Mouse (Mus musculus) limb, embryonic 10.5 days (tissue): Measurements from ENCODE around the gene Chdh. TPM values are rescaled to one million over a fixed set of nuclear protein-coding genes. Genes with fewer than 3 reads are reported as not detected.

Experiments
- DNase-seq: peaks from one replicate; pipeline ENCODE4 v3.0.0-alpha.2; 2017; ENCODE audit warnings: low spot score
- H3K27ac ChIP-seq: fragments of 300-500 bp; sonication (generic); 2 replicates; pipeline ENCODE4 v1.5.1; 2016; ENCODE audit warnings: mild to moderate bottlenecking
- H3K27me3 ChIP-seq: fragments of 300-500 bp; sonication (generic); 2 replicates; pipeline ENCODE4 v1.6.1; 2016; ENCODE audit warnings: low read depth, mild to moderate bottlenecking; ENCODE audit not compliant: poor library complexity, severe bottlenecking
- H3K36me3 ChIP-seq: fragments of 300-500 bp; sonication (generic); 2 replicates; pipeline ENCODE4 v1.6.1; 2016; ENCODE audit warnings: mild to moderate bottlenecking, moderate library complexity
- H3K4me1 ChIP-seq: fragments of 300-500 bp; sonication (generic); 2 replicates; pipeline ENCODE4 v1.6.1; 2016
- H3K4me3 ChIP-seq: fragments of 300-500 bp; sonication (generic); 2 replicates; pipeline ENCODE4 v1.5.1; 2016; ENCODE audit warnings: mild to moderate bottlenecking, moderate library complexity
- H3K9me3 ChIP-seq: fragments of 300-500 bp; sonication (generic); replicated peaks from 2 replicates; pipeline ENCODE4 v1.6.1; 2016; ENCODE audit warnings: mild to moderate bottlenecking
- WGBS: fragments of 180-500 bp; shearing (Covaris S2); methylation state at CpG from one replicate; pipeline ENCODE4 v1.1.7; 2016; 5-methylcytosine and 5-hydroxymethylcytosine counted together
- polyA plus RNA-seq: library from polyadenylated mRNA; unstranded; fragments of >200 nt; fragmentation: Nextera tagmentation; extraction: Ambion mirVana; gene quantifications from 2 replicates; pipeline ENCODE4 v1.2.1, GENCODE M21; 2016

Chdh gene
- polyA plus RNA-seq, 1 experiment from 2014 or later = 0.05 TPM

GRCm38 (mm10) chr14:30045704-30046220, 36.9 kb downstream of the Chdh start:
- Histone ChIP-seq H3K27ac (no peak overlapping the region), H3K9me3 (no peaks in the 10 kb centered on the region), H3K36me3 (no peaks in the 10 kb centered on the region), H3K27me3 (no peaks in the 10 kb centered on the region), H3K4me1 (no peaks in the 10 kb centered on the region), H3K4me3 (no peak overlapping the region)
- DNase-seq = no peak
- 87% methylated on average over 8 of the region's 8 CpGs for WGBS

- Histone ChIP-seq H3K36me3 (no peaks in the 10 kb centered on the region), H3K4me3 (no peak overlapping the region), H3K27me3 (no peaks in the 10 kb centered on the region), H3K4me1 (no peaks in the 10 kb centered on the region), H3K27ac (no peak overlapping the region), H3K9me3 (no peaks in the 10 kb centered on the region)
- no peak for DNase-seq
- WGBS = 94% methylated on average over 4 of the region's 4 CpGs
Observed at GRCm38 (mm10) chr14:30046976-30047375, 38.2 kb downstream of the Chdh start.

- Histone ChIP-seq H3K36me3 (no peaks in the 10 kb centered on the region), H3K27me3 (no peaks in the 10 kb centered on the region), H3K27ac (no peak overlapping the region), H3K9me3 (no peaks in the 10 kb centered on the region), H3K4me1 (no peaks in the 10 kb centered on the region), H3K4me3 (no peak overlapping the region)
- no peak for DNase-seq
- WGBS = 84% methylated on average over 3 of the region's 3 CpGs
Observed at GRCm38 (mm10) chr14:30048049-30048448, 39.2 kb downstream of the Chdh start.

- 93% methylated on average over 8 of the region's 8 CpGs for WGBS
Observed at GRCm38 (mm10) chr14:30050280-30050679, 41.5 kb downstream of the Chdh start.

GRCm38 (mm10) chr14:30054922-30055321, 46.1 kb downstream of the Chdh start:
- H3K9me3 ChIP-seq = no peaks in the 10 kb centered on the region
- 81% methylated on average over 7 of the region's 7 CpGs for WGBS
- no peaks in the 10 kb centered on the region for H3K27me3 ChIP-seq
- H3K4me1 ChIP-seq = no peaks in the 10 kb centered on the region
- H3K27ac ChIP-seq = no peak overlapping the region
- no peaks in the 10 kb centered on the region for H3K36me3 ChIP-seq
- no peak for DNase-seq
- H3K4me3 ChIP-seq = no peak overlapping the region

More at GRCm38 (mm10) chr14:30050280-30050679, 41.5 kb downstream of the Chdh start:
- Histone ChIP-seq H3K27me3 (no peaks in the 10 kb centered on the region), H3K9me3 (no peaks in the 10 kb centered on the region), H3K4me3 (no peak overlapping the region), H3K4me1 (no peaks in the 10 kb centered on the region), H3K36me3 (no peaks in the 10 kb centered on the region), H3K27ac (no peak overlapping the region)
- no peak for DNase-seq

- no peaks in the 10 kb centered on the region for H3K9me3 ChIP-seq
- DNase-seq = no peak
- 81% methylated on average over 13 of the region's 13 CpGs for WGBS
- no peaks in the 10 kb centered on the region for H3K27me3 ChIP-seq
- no peaks in the 10 kb centered on the region for H3K4me1 ChIP-seq
- H3K27ac ChIP-seq = no peak overlapping the region
- no peak overlapping the region for H3K4me3 ChIP-seq
- no peaks in the 10 kb centered on the region for H3K36me3 ChIP-seq
Observed at GRCm38 (mm10) chr14:30056031-30056766, 47.4 kb downstream of the Chdh start.

GRCm38 (mm10) chr14:30064864-30065263, 56.0 kb downstream of the Chdh start:
- Histone ChIP-seq H3K36me3 (no peaks in the 10 kb centered on the region), H3K4me3 (no peak overlapping the region), H3K27ac (no peak overlapping the region), H3K9me3 (no peaks in the 10 kb centered on the region), H3K4me1 (no peaks in the 10 kb centered on the region), H3K27me3 (no peaks in the 10 kb centered on the region)
- WGBS = 90% methylated on average over 2 of the region's 2 CpGs
- DNase-seq = no peak

- H3K27ac ChIP-seq = no peak overlapping the region
- no peak for DNase-seq
- no peaks in the 10 kb centered on the region for H3K27me3 ChIP-seq
- H3K4me3 ChIP-seq = no peak overlapping the region
- H3K36me3 ChIP-seq = no peaks in the 10 kb centered on the region
- H3K4me1 ChIP-seq = no peaks in the 10 kb centered on the region
- 77% methylated on average over 12 of the region's 12 CpGs for WGBS
- H3K9me3 ChIP-seq = no peaks in the 10 kb centered on the region
Observed at GRCm38 (mm10) chr14:30066752-30067151, 57.9 kb downstream of the Chdh start.

- WGBS = 89% methylated on average over 3 of the region's 3 CpGs
- no peaks in the 10 kb centered on the region for H3K4me1 ChIP-seq
Observed at GRCm38 (mm10) chr14:30068566-30068965, 59.7 kb downstream of the Chdh start.

GRCm38 (mm10) chr14:30075268-30075887, 66.6 kb downstream of the Chdh start:
- H3K9me3 ChIP-seq = no peaks in the 10 kb centered on the region
- H3K4me3 ChIP-seq = no peak overlapping the region
- H3K27me3 ChIP-seq = no peaks in the 10 kb centered on the region
- no peak for DNase-seq
- no peak overlapping the region for H3K27ac ChIP-seq
- WGBS = 85% methylated on average over 7 of the region's 7 CpGs
- no peaks in the 10 kb centered on the region for H3K36me3 ChIP-seq
- H3K4me1 ChIP-seq = no peaks in the 10 kb centered on the region

More at GRCm38 (mm10) chr14:30068566-30068965, 59.7 kb downstream of the Chdh start:
- Histone ChIP-seq H3K27me3 (no peaks in the 10 kb centered on the region), H3K36me3 (no peaks in the 10 kb centered on the region), H3K9me3 (no peaks in the 10 kb centered on the region), H3K27ac (no peak overlapping the region), H3K4me3 (no peak overlapping the region)
- DNase-seq = no peak

- no peaks in the 10 kb centered on the region for H3K4me1 ChIP-seq
- WGBS = 81% methylated on average over 15 of the region's 15 CpGs
- no peaks in the 10 kb centered on the region for H3K9me3 ChIP-seq
- no peaks in the 10 kb centered on the region for H3K36me3 ChIP-seq
- DNase-seq = no peak
- no peaks in the 10 kb centered on the region for H3K27me3 ChIP-seq
- no peak overlapping the region for H3K27ac ChIP-seq
- H3K4me3 ChIP-seq = no peak overlapping the region
Observed at GRCm38 (mm10) chr14:30078115-30078808, 69.4 kb downstream of the Chdh start.

- no peaks in the 10 kb centered on the region for H3K9me3 ChIP-seq
- 85% methylated on average over 4 of the region's 4 CpGs for WGBS
- H3K4me3 ChIP-seq = no peak overlapping the region
Observed at GRCm38 (mm10) chr14:30079729-30080128, 70.9 kb downstream of the Chdh start.

More at GRCm38 (mm10) chr14:30079729-30080128, 70.9 kb downstream of the Chdh start:
- H3K27ac ChIP-seq = no peak overlapping the region
- H3K27me3 ChIP-seq = no peaks in the 10 kb centered on the region
- H3K4me1 ChIP-seq = no peaks in the 10 kb centered on the region
- no peaks in the 10 kb centered on the region for H3K36me3 ChIP-seq
- DNase-seq = no peak
